27 mouse cellular contexts compared by ENCODE assay signal in genomic region chr12:76687498-76688200, GRCm38 (mm10). TPM values are rescaled to one million over a fixed set of nuclear protein-coding genes. Genes with fewer than 3 reads are reported as not detected.
DNase-seq lines count a peak whose midpoint lies in the region; ATAC-seq and TF ChIP-seq lines count a peak whose summit lies in the region.
"Had no signal": no experiment of that assay in that cellular context is flagged by ENCODE, and none has a peak within 500 bp of the region (broad histone marks: within the 10 kb centered on the region; RNA-seq: fewer than 3 reads in every experiment).

No protein-coding gene starts in this region.

- TF ChIP-seq POLR2A in cerebellum, adult 2 months (IDR thresholded peaks at IDR 0.05; ENCODE audit: borderline replicate concordance, insufficient read depth, low read length): no peak

- no peaks in the 10 kb centered on the region for H3K27me3 ChIP-seq in cerebellum, adult 2 months (ENCODE audit: control insufficient read depth, insufficient read depth, low read length)
- no peaks in the 10 kb centered on the region for H3K27me3 ChIP-seq in forebrain, postnatal 0 days (ENCODE audit: insufficient read depth, low read length)
- no peaks in the 10 kb centered on the region for H3K27me3 ChIP-seq in forebrain, embryonic 10.5 days (ENCODE audit: poor library complexity, severe bottlenecking)
- H3K27me3 ChIP-seq in hindbrain, postnatal 0 days (ENCODE audit: insufficient read depth, low read length): no peaks in the 10 kb centered on the region
- H3K27me3 ChIP-seq in hindbrain, embryonic 10.5 days (ENCODE audit: insufficient read depth, poor library complexity, severe bottlenecking): no peaks in the 10 kb centered on the region
- H3K27me3 ChIP-seq in liver, embryonic 15.5 days: no peaks in the 10 kb centered on the region
- no peaks in the 10 kb centered on the region for H3K27me3 ChIP-seq in liver, embryonic 11.5 days (replicated peaks; ENCODE audit: control insufficient read depth, insufficient read depth, low read length)
- H3K27me3 ChIP-seq: heart, embryonic 13.5 days; hindbrain, embryonic 12.5 days; hindbrain, embryonic 15.5 days; intestine, embryonic 15.5 days had no signal

- 31% methylated on average over 10 of the region's 10 CpGs for WGBS in cerebellum, adult 2 months
- WGBS in forebrain, postnatal 0 days: 78% methylated on average over 10 of the region's 10 CpGs
- WGBS in forebrain, embryonic 10.5 days: 82% methylated on average over 10 of the region's 10 CpGs
- 72% methylated on average over 10 of the region's 10 CpGs for WGBS in hindbrain, postnatal 0 days
- WGBS in hindbrain, embryonic 10.5 days: 84% methylated on average over 10 of the region's 10 CpGs
- 82% methylated on average over 10 of the region's 10 CpGs for WGBS in liver, embryonic 15.5 days (ENCODE audit: insufficient replicate concordance)
- 82% methylated on average over 10 of the region's 10 CpGs for WGBS in liver, embryonic 11.5 days

- H3K4me1 ChIP-seq in cerebellum, adult 2 months (ENCODE audit: control insufficient read depth, insufficient read depth, low read length): peaks cover 55% of the 10 kb centered on the region
- H3K4me1 ChIP-seq in forebrain, postnatal 0 days (ENCODE audit: insufficient read depth): no peaks in the 10 kb centered on the region
- peaks cover 8% of the 10 kb centered on the region for H3K4me1 ChIP-seq in forebrain, embryonic 10.5 days
- H3K4me1 ChIP-seq in hindbrain, postnatal 0 days (ENCODE audit: insufficient read depth, low read length): peaks cover 10% of the 10 kb centered on the region; the same call in 1 of the 2 replicates
- H3K4me1 ChIP-seq in hindbrain, embryonic 10.5 days (replicated peaks): peaks cover 9% of the 10 kb centered on the region
- H3K4me1 ChIP-seq in liver, embryonic 15.5 days (replicated peaks): peaks cover 92% of the 10 kb centered on the region
- peaks cover 36% of the 10 kb centered on the region for H3K4me1 ChIP-seq in liver, embryonic 11.5 days (replicated peaks; ENCODE audit: control insufficient read depth, insufficient read depth, low read length)
- H3K4me1 ChIP-seq: intestine, embryonic 15.5 days had no signal

- H3K4me2 ChIP-seq in forebrain, postnatal 0 days (ENCODE audit: low read depth): no peak overlapping the region
- no peak overlapping the region for H3K4me2 ChIP-seq in hindbrain, postnatal 0 days (ENCODE audit: low read depth, low read length)
- 0 out of 2 replicates have a peak overlapping the region, but pooled peaks have one; percentile 5 for H3K4me2 ChIP-seq in liver, embryonic 15.5 days
- H3K4me2 ChIP-seq in liver, embryonic 11.5 days: no peak overlapping the region
- H3K4me2 ChIP-seq: heart, embryonic 13.5 days; hindbrain, embryonic 12.5 days; hindbrain, embryonic 15.5 days; intestine, embryonic 15.5 days had no signal

- 0 out of 2 replicates have a peak, but pooled peaks have one; percentile 25 for ATAC-seq in forebrain, postnatal 0 days
- ATAC-seq in hindbrain, postnatal 0 days: peak; percentile 41; the same call in 1 of the 2 replicates
- ATAC-seq in liver, embryonic 15.5 days (ENCODE audit: insufficient read depth): no peak
- ATAC-seq in liver, embryonic 11.5 days (replicated peaks; ENCODE audit: low FRiP score): no peak
- ATAC-seq: forebrain, embryonic 14.5 days; intestine, embryonic 15.5 days; Patski had no signal

- no peaks in the 10 kb centered on the region for H3K36me3 ChIP-seq in forebrain, postnatal 0 days (ENCODE audit: insufficient read depth)
- H3K36me3 ChIP-seq in forebrain, embryonic 10.5 days (replicated peaks): no peaks in the 10 kb centered on the region
- H3K36me3 ChIP-seq in hindbrain, postnatal 0 days (ENCODE audit: insufficient read depth, low read length): no peaks in the 10 kb centered on the region
- no peaks in the 10 kb centered on the region for H3K36me3 ChIP-seq in hindbrain, embryonic 10.5 days
- peaks cover 83% of the 10 kb centered on the region for H3K36me3 ChIP-seq in liver, embryonic 15.5 days (replicated peaks)
- H3K36me3 ChIP-seq in liver, embryonic 11.5 days (ENCODE audit: control insufficient read depth, insufficient read depth, low read length): peaks cover 2% of the 10 kb centered on the region; the same call in 1 of the 2 replicates
- H3K36me3 ChIP-seq: heart, embryonic 10.5 days; heart, embryonic 13.5 days; hindbrain, embryonic 12.5 days; hindbrain, embryonic 15.5 days; intestine, embryonic 15.5 days had no signal

- no peak for TF ChIP-seq CTCF in cerebellum, adult 2 months (IDR thresholded peaks at IDR 0.05; ENCODE audit: borderline replicate concordance, insufficient read depth, low read depth, low read length)
- TF ChIP-seq CTCF in forebrain, postnatal 0 days (IDR thresholded peaks at IDR 0.05; ENCODE audit: low read depth): no peak
- no peak for TF ChIP-seq CTCF in hindbrain, postnatal 0 days (IDR thresholded peaks at IDR 0.05; ENCODE audit: low read depth)

- H3K9ac ChIP-seq in forebrain, postnatal 0 days: no peak overlapping the region
- no peak overlapping the region for H3K9ac ChIP-seq in hindbrain, postnatal 0 days (replicated peaks; ENCODE audit: low read length)
- no peak overlapping the region for H3K9ac ChIP-seq in liver, embryonic 15.5 days
- no peak overlapping the region for H3K9ac ChIP-seq in liver, embryonic 11.5 days (ENCODE audit: low read depth, low read length)
- H3K9ac ChIP-seq: heart, embryonic 13.5 days; hindbrain, embryonic 12.5 days; hindbrain, embryonic 15.5 days; intestine, embryonic 15.5 days had no signal

- peak overlapping the region; percentile 90 for H3K27ac ChIP-seq in cerebellum, adult 2 months (ENCODE audit: insufficient read depth, low read length)
- H3K27ac ChIP-seq in forebrain, postnatal 0 days (ENCODE audit: low read depth, low read length): no peak overlapping the region
- H3K27ac ChIP-seq in forebrain, embryonic 10.5 days: no peak overlapping the region
- H3K27ac ChIP-seq in hindbrain, postnatal 0 days: no peak overlapping the region
- H3K27ac ChIP-seq in hindbrain, embryonic 10.5 days: no peak overlapping the region
- H3K27ac ChIP-seq in liver, embryonic 15.5 days (replicated peaks): no peak overlapping the region
- no peak overlapping the region for H3K27ac ChIP-seq in liver, embryonic 11.5 days (ENCODE audit: low read depth, low read length)
- H3K27ac ChIP-seq: heart, adult 2 months; heart, embryonic 10.5 days; heart, embryonic 13.5 days; hindbrain, embryonic 12.5 days; hindbrain, embryonic 15.5 days; intestine, embryonic 15.5 days had no signal

- no peaks in the 10 kb centered on the region for H3K9me3 ChIP-seq in forebrain, postnatal 0 days (ENCODE audit: low read length)
- no peaks in the 10 kb centered on the region for H3K9me3 ChIP-seq in forebrain, embryonic 10.5 days
- H3K9me3 ChIP-seq in hindbrain, postnatal 0 days (ENCODE audit: low read length): no peaks in the 10 kb centered on the region
- no peaks in the 10 kb centered on the region for H3K9me3 ChIP-seq in hindbrain, embryonic 10.5 days
- H3K9me3 ChIP-seq in liver, embryonic 15.5 days (replicated peaks): no peaks in the 10 kb centered on the region
- no peaks in the 10 kb centered on the region for H3K9me3 ChIP-seq in liver, embryonic 11.5 days (ENCODE audit: control insufficient read depth, low read length)
- H3K9me3 ChIP-seq: G1E; heart, embryonic 10.5 days; heart, embryonic 13.5 days; hindbrain, embryonic 12.5 days; hindbrain, embryonic 15.5 days; intestine, embryonic 15.5 days had no signal

- no peak overlapping the region for H3K4me3 ChIP-seq in cerebellum, adult 2 months (replicated peaks; ENCODE audit: insufficient read depth, low read depth, low read length)
- no peak overlapping the region for H3K4me3 ChIP-seq in forebrain, postnatal 0 days (ENCODE audit: low read depth, low read length)
- H3K4me3 ChIP-seq in forebrain, embryonic 10.5 days: no peak overlapping the region
- H3K4me3 ChIP-seq in hindbrain, postnatal 0 days (ENCODE audit: low read length): no peak overlapping the region
- H3K4me3 ChIP-seq in hindbrain, embryonic 10.5 days: no peak overlapping the region
- H3K4me3 ChIP-seq in liver, embryonic 15.5 days (replicated peaks): no peak overlapping the region
- H3K4me3 ChIP-seq in liver, embryonic 11.5 days (ENCODE audit: low read depth, low read length): no peak overlapping the region
- H3K4me3 ChIP-seq: heart, adult 2 months; heart, embryonic 10.5 days; heart, embryonic 13.5 days; hindbrain, embryonic 12.5 days; hindbrain, embryonic 15.5 days; intestine, embryonic 15.5 days had no signal

- peak in 1 of 2 experiments; percentile 66 for DNase-seq in cerebellum, adult 2 months
- no peak for DNase-seq in cerebellum, postnatal 4 days (ENCODE audit: low spot score in 2 of 2)
- no peak for DNase-seq in forebrain, postnatal 0 days
- DNase-seq in forebrain, embryonic 10.5 days (ENCODE audit: extremely low spot score, low spot score): no peak
- no peak for DNase-seq in hindbrain, postnatal 0 days (ENCODE audit: low spot score)
- no peak for DNase-seq in hindbrain, embryonic 10.5 days (ENCODE audit: low spot score)
- DNase-seq in liver, embryonic 11.5 days (ENCODE audit: low spot score): no peak
- DNase-seq: adrenal gland, postnatal 10 days; adrenal gland, postnatal 36 days; B cell, adult 2 months; cerebellum, adult 11-12 months; gastrocnemius, postnatal 10 days; gastrocnemius, postnatal 36 days; heart, adult 2 months; heart, postnatal 14 days; heart, postnatal 4 days; kidney, adult 11 months; kidney, adult 8-10 months had no signal

RNA-seq across cellular contexts. Expression of gene Sptb, which starts 22.7 kb away (rescaled TPM):
- polyA plus RNA-seq in cerebellum, adult 2 months (2012; rRNA removed): 101 and 111 TPM in 2 replicates
- 16.2 and 19.6 TPM in 2 replicates for total RNA-seq in forebrain, postnatal 0 days (2014; rRNA removed)
- 2.3 and 3.0 TPM in 2 replicates for polyA plus RNA-seq in forebrain, postnatal 0 days (2015; fragmentation: Nextera tagmentation; extraction: Ambion mirVana)
- 3.5 and 5.4 TPM in 2 replicates for polyA plus RNA-seq in forebrain, embryonic 10.5 days (2016; fragmentation: Nextera tagmentation; extraction: Ambion mirVana)
- 45.4 and 50.1 TPM in 2 replicates for total RNA-seq in hindbrain, postnatal 0 days (2014; rRNA removed)
- 5.5 and 5.8 TPM in 2 replicates for polyA plus RNA-seq in hindbrain, postnatal 0 days (2015; fragmentation: Nextera tagmentation; extraction: Ambion mirVana)
- polyA plus RNA-seq in hindbrain, embryonic 10.5 days (2016; fragmentation: Nextera tagmentation; extraction: Ambion mirVana): 4.8 TPM in 2 replicates
- polyA plus RNA-seq in liver, embryonic 15.5 days (2015; fragmentation: Nextera tagmentation; extraction: Ambion mirVana): 58.9 and 69.2 TPM in 2 replicates
- 53.4 and 61.2 TPM in 2 replicates for polyA plus RNA-seq in liver, embryonic 11.5 days (2014; fragmentation: Nextera tagmentation; extraction: Ambion mirVana)

Comparison
In these comparisons a context has a peak if more than half of its experiments do, and no peak if none do; other contexts are left out.
1. ATAC-seq: peak in forebrain, postnatal 0 days (single experiment) and hindbrain, postnatal 0 days (single experiment); none in liver, embryonic 15.5 days (single experiment) and liver, embryonic 11.5 days (single experiment).